Mouse (Mus musculus): ENCODE data around the gene Hmgn1.

The Hmgn1 gene

GRCm38 (mm10) chr16:96127657-96128344 lies at the start of gene Hmgn1:
Gene Hmgn1, minus strand, starts transcription at chr16:96127729.
- POLR2A ChIA-PET = interaction anchor here in 3 of 4 experiments (0.5 to 5.0 kb wide), 41 partner anchors 8 to 1954 kb away, joined by 3 to 41 read pairs (median 4); partner anchors contain the start of genes Brwd1 (in 2 of the 3), Psmg1 (in 2 of the 3) and Wrb (in 2 of the 3)
- CTCF ChIA-PET = interaction anchor here in 2 of 4 experiments (0.6 to 1.1 kb wide), 5 partner anchors 8 to 1800 kb away, joined by 3 to 5 read pairs (median 3); partner anchors contain the start of gene Wrb (in 1 of the 2)

- ChIA-PET POLR2A (interaction anchor here in 1 of 4 experiments (1.2 to 1.6 kb wide), 2 partner anchors 16 to 17 kb away, joined by 4 to 6 read pairs; partner anchors contain the start of gene Lca5l), CTCF (no interaction called here)
Observed at GRCm38 (mm10) chr16:96175399-96175798, 47.9 kb upstream of the Hmgn1 start.

GRCm38 (mm10) chr16:96173648-96174047 lies 46.1 kb upstream of the Hmgn1 start:
- CTCF ChIA-PET = no interaction called here
- POLR2A ChIA-PET = interaction anchor here in 1 of 4 experiments (0.8 kb wide), 1 partner anchor 10 kb away, joined by 3 read pairs; no protein-coding TSS in a partner anchor

GRCm38 (mm10) chr16:96168837-96169236 lies 41.3 kb upstream of the Hmgn1 start:
- CTCF ChIA-PET = no interaction called here
- POLR2A ChIA-PET = interaction anchor here in 1 of 4 experiments (1.2 to 1.4 kb wide), 2 partner anchors 24 to 140 kb away, joined by 3 to 5 read pairs; no protein-coding TSS in a partner anchor

- POLR2A ChIA-PET = interaction anchor here in 3 of 4 experiments (0.5 to 1.5 kb wide), 5 partner anchors 9 to 154 kb away, joined by 3 to 8 read pairs (median 4); partner anchors contain the start of gene Brwd1 (in 1 of the 3)
- CTCF ChIA-PET = interaction anchor here in 2 of 4 experiments (0.6 to 1.0 kb wide), 2 partner anchors 175 to 377 kb away, joined by 3 to 6 read pairs; no protein-coding TSS in a partner anchor
Observed at GRCm38 (mm10) chr16:96165723-96166264, 38.3 kb upstream of the Hmgn1 start.

- ChIA-PET POLR2A (interaction anchor here (0.6 to 1.5 kb wide), 6 partner anchors 31 to 1355 kb away, joined by 3 to 5 read pairs (median 3); partner anchors contain the start of genes Brwd1 (in 3 of the 4) and Lca5l (in 1 of the 4)), CTCF (interaction anchor here in 1 of 4 experiments (2.3 kb wide), 1 partner anchor 10 kb away, joined by 7 read pairs; no protein-coding TSS in a partner anchor)
Observed at GRCm38 (mm10) chr16:96161336-96161735, 33.8 kb upstream of the Hmgn1 start.

GRCm38 (mm10) chr16:96160927-96161326 lies 33.4 kb upstream of the Hmgn1 start:
- ChIA-PET POLR2A (interaction anchor here in 3 of 4 experiments (0.6 to 2.4 kb wide), 5 partner anchors 25 to 307 kb away, joined by 3 to 12 read pairs (median 4); partner anchors contain the start of genes Brwd1 (in 2 of the 3) and Lca5l (in 1 of the 3)), CTCF (interaction anchor here in 1 of 4 experiments (2.3 kb wide), 1 partner anchor 9 kb away, joined by 7 read pairs; no protein-coding TSS in a partner anchor)

GRCm38 (mm10) chr16:96159794-96160346 lies 32.3 kb upstream of the Hmgn1 start:
- POLR2A ChIA-PET = interaction anchor here in 3 of 4 experiments (0.8 to 2.5 kb wide), 23 partner anchors 12 to 241 kb away, joined by 3 to 12 read pairs (median 4); partner anchors contain the start of genes Wrb (in 3 of the 3), Brwd1 (in 2 of the 3), Lca5l (in 2 of the 3) and B3galt5 (in 1 of the 3)
- CTCF ChIA-PET = interaction anchor here in 2 of 4 experiments (0.9 to 2.3 kb wide), 6 partner anchors 8 to 198 kb away, joined by 3 to 7 read pairs (median 4); partner anchors contain the start of gene Wrb (in 1 of the 2)

DNA sequence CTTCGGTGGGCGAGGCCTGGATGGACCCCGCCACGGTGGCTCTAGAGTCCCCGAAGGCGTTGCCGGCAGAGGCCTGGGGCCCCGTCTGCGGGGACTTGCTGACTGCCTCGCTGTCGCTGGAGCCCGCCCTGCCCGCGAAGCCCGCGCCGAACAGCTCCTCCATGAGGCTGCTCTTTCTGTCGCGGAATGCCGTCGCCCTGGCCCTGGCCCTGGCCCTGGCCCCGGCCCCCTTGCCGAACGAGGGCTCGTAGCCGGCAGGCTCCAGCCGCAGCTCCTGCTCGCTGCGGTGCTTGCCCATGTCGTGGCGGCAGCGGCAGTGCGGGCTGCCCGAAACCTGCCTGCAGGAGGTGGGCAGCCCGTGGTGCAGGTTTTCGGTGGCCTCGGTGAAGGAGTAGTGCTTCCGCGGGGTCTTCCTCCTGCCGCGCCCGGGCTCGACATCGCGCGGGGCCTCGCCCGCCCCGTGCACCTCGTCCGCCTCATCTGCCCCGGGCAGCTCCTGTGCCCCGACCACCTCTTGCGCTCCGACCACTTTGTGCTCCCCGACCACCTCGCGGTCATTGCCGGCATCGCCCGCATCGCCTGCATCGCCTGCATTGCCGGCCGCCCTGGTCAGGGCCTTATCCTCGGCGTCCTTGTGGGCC lies 31.7 kb upstream of the Hmgn1 start:
- ChIA-PET POLR2A (interaction anchor here in 3 of 4 experiments (0.5 to 2.5 kb wide), 30 partner anchors 9 to 429 kb away, joined by 3 to 12 read pairs (median 3); partner anchors contain the start of genes Wrb (in 3 of the 3), Brwd1 (in 2 of the 3), Hmgn1 (in 2 of the 3) and Lca5l (in 2 of the 3)), CTCF (interaction anchor here in 3 of 4 experiments (0.6 to 1.7 kb wide), 7 partner anchors 7 to 532 kb away, joined by 3 to 5 read pairs (median 4); partner anchors contain the start of gene Wrb (in 1 of the 3))

DNA sequence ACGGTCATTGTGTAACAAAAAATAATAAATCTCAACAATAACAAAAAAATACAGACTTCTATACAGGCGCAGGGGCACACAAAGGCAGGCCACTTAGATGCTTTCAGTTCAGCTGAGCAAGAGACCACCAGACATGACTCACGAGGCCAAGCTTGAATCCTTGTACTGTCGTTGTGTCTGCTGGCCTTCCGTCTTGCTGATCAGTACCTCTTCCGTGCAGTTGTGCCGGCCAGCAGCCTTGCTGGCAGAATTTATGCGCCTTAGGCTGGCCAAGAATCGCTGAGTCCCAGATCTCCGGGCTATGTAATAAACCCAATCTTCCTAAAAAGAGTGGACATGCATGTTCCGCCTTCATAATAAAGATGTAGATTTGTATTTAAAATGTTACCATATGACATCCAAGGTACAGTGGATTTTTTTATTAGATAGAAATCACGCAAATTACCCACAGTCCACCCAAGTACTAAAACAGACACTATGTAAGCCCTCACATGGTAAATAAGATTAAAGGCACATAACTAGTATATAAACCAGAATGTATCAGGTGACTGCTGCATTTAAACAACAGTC lies 31.1 kb upstream of the Hmgn1 start:
- POLR2A ChIA-PET = interaction anchor here in 3 of 4 experiments (0.6 to 2.5 kb wide), 24 partner anchors 9 to 190 kb away, joined by 3 to 12 read pairs (median 3); partner anchors contain the start of genes Brwd1 (in 2 of the 3), Hmgn1 (in 2 of the 3), Lca5l (in 2 of the 3) and Wrb (in 2 of the 3)
- CTCF ChIA-PET = interaction anchor here in 2 of 4 experiments (0.8 to 1.2 kb wide), 3 partner anchors 13 to 183 kb away, joined by 3 to 5 read pairs (median 3); partner anchors contain the start of gene Wrb (in 1 of the 2)

DNA sequence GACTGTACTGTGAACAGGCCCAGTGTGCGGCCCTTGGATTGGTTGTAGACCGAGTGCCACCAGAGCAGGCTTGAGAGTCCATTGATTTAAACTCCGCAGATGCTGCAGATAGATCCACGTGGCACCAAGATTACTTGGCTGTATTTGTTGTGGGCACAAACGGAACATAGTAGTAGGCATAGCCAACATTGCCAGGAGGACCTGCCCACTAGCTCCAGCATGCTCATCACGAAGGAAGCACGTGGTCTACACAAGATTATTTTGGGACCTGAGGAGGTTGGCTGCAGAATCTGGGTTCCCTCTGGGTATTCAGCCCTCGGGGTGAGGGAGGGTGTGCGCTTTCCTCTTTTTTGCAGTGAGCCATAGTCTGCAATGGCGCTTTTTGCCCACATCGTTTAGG lies 29.6 kb upstream of the Hmgn1 start:
- ChIA-PET POLR2A (interaction anchor here in 2 of 4 experiments (0.5 to 2.3 kb wide), 10 partner anchors 8 to 192 kb away, joined by 3 to 9 read pairs (median 3); partner anchors contain the start of gene Brwd1 (in 1 of the 2)), CTCF (no interaction called here)

DNA sequence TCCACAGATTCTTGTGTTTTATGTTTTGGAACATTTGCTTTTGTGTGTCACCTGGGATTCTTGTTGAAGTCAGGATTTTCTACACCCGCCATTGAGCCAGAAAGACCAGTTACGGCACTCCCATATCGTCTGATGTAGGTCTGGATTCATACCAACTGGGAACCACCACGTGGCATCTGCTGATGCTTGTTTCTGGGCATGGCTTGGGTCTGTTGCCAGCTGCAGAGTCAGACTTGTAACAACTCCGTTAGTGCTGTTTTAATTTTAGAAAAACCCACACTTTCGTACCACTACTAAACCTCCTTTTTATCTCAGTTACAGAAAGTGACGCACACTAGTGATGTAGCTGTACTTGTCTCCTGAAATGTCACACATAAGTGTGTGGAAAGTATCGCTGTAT lies 28.5 kb upstream of the Hmgn1 start:
- ChIA-PET POLR2A (interaction anchor here in 2 of 4 experiments (1.1 to 1.8 kb wide), 4 partner anchors 9 to 29 kb away, joined by 3 to 7 read pairs (median 3); partner anchors contain the start of gene Wrb (in 1 of the 2)), CTCF (interaction anchor here in 2 of 4 experiments (0.6 to 1.0 kb wide), 2 partner anchors 189 to 460 kb away, joined by 3 to 5 read pairs; no protein-coding TSS in a partner anchor)

DNA sequence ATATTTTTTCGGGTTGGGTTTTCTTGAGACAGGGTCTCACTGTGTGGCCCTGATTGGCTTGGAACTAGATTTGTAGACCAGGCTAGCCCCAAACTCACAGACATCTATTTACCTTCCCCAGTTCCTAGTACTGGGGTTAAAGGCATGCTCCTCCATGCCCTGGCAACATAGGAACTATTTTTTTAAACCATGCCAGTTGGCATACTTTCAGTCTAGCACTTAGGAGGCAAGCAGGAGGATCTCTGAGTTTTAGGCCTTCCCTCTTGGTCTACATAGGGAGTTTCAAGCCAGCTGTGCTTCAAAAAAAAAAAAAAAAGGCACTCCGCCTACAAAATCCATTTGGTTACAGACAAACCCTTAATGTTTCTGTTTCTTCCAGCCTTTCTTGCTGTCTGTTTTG lies 26.9 kb upstream of the Hmgn1 start:
- POLR2A ChIA-PET = interaction anchor here in 1 of 4 experiments (1.2 to 1.8 kb wide), 2 partner anchors 9 to 19 kb away, joined by 3 to 7 read pairs; partner anchors contain the start of gene Wrb
- CTCF ChIA-PET = no interaction called here

DNA sequence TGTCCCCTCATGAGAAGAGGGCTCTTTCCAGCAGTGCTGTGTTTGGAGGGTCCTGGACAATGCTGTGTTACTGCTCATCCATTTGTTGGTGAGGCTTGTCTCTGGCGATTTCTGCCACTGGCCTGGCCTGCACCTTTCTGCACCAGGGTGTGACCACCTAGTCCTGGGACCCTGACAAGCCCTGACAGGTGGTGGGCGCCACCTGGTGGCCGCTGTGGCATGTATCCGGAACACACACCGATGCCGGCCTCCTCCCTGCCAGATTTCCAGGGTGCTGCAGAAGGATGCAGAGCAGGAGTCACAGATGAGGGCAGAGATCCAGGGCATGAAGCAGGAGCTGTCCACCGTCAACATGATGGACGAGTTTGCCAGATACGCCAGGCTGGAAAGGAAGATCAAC lies 24.0 kb upstream of the Hmgn1 start:
- ChIA-PET POLR2A (interaction anchor here in 3 of 4 experiments (0.5 to 1.5 kb wide), 8 partner anchors 21 to 203 kb away, joined by 3 to 7 read pairs (median 3); partner anchors contain the start of genes Brwd1 (in 1 of the 3), Hmgn1 (in 1 of the 3) and Lca5l (in 1 of the 3)), CTCF (interaction anchor here (0.5 to 2.4 kb wide), 11 partner anchors 8 to 234 kb away, joined by 3 to 12 read pairs (median 3); no protein-coding TSS in a partner anchor)

DNA sequence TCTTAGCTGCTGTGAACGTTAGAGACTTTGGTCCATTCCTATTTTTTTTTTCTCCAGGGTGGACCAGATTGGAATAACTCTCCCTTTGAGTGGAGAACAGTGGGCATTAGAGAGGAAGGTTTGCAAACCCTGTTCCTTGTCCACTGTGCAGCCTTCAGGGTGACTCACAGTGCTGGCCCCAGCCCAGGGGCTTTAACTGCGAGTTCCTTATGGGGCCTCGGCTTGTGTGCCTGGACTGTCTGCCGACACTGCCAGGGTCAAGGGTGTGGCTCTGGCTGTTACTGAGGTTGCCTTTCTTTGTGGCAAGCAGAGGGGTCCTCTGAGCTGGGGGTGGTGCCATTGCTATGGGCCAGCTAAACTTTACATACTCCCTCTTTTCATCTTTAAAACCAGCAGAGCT lies 23.5 kb upstream of the Hmgn1 start:
- ChIA-PET POLR2A (interaction anchor here in 1 of 4 experiments (1.0 to 1.5 kb wide), 4 partner anchors 24 to 203 kb away, joined by 3 to 5 read pairs (median 3); partner anchors contain the start of genes Hmgn1 and Lca5l), CTCF (interaction anchor here (0.6 to 2.4 kb wide), 8 partner anchors 9 to 75 kb away, joined by 3 to 7 read pairs (median 4); no protein-coding TSS in a partner anchor)

DNA sequence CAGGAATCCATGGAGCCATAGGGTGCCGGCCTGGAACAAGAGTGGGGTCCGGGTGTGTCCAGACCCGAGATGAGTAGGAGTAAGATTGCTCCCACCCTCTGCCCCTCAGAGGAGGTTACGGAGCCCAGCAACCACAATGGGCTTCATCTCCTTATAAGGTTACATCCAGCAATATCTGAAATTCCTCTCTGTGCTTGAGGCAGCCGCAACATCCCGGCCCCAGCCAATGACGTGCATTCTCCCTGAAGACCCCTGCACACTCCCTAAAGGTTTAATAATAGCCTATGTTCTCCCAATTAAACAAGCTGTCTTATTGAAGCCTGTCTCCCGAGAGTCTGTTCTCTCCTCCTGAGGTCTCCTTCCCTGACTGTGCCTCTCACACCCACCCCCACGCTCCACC lies 21.8 kb upstream of the Hmgn1 start:
- ChIA-PET CTCF (interaction anchor here in 3 of 4 experiments (0.6 to 1.0 kb wide), 4 partner anchors 34 to 1379 kb away, joined by 3 to 5 read pairs (median 3); no protein-coding TSS in a partner anchor), POLR2A (interaction anchor here in 3 of 4 experiments (0.8 to 2.6 kb wide), 7 partner anchors 8 to 67 kb away, joined by 3 to 9 read pairs (median 4); partner anchors contain the start of genes Brwd1 (in 1 of the 3) and Hmgn1 (in 1 of the 3))

Data from embryonic stem cell, embryonic (primary cell).